Mouse (Mus musculus) thymus, adult 18-20 months (tissue): ENCODE results near the gene Smtnl1.
A peak's percentile ranks its signal among the peaks of the same experiment; 100 is the strongest.
"Not testable (repeated sequence)": the region's sequence is repeated elsewhere in the genome, so short reads cannot be mapped to it uniquely, and the experiment has no call there.

Experiments used
- DNase-seq, 2 experiments: peaks; one replicate each; pipeline ENCODE4 v3.0.0; 2022; ENCODE audit warnings: mixed read lengths in 2 of 2

Gene Smtnl1

DNA sequence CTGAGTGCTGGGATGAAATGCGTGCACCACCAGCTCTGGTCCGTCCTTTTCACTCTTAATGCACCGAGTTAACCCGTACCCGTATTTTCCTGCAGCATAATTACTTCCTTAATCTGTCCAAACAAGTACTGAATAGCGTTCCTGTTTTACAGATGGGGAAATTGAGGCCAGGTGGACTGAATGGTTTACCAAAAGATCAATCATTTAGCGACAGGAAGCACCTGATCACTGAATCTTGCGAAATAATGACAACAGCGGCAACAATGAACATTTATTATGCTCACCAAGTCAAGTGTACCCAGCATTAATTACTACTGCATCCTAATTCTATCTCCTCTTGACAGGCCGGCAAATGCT lies 16.1 kb upstream of the Smtnl1 start, which contains the start of gene Slc43a1:
TSS of gene Slc43a1 (plus strand) at position 258 of the 357 bp plus-strand sequence.
- DNase-seq = no peak

- DNase-seq = peak in 1 of 2 experiments; percentile 69
Observed at GRCm38 (mm10) chr2:84837817-84838592, 15.6 kb upstream of the Smtnl1 start.

DNA sequence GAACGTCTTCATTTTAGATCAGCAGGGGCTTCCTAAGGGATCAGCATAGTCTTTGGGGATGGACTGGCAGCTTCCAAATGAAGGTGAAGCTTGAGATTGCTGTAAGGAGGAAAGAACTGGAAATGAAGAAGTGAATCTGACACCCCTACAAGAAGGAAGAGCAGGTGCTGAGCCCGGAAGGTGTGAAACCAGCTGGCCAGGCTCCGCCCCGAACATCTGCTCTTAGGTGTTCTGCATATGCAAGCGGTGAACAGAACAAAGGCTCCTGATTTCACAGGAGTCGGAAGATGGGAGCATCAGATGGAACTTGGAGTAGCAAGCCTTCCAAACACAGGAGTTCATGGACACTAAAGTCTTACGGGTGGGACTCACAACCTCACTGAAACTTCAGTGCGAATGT lies 14.7 kb upstream of the Smtnl1 start:
- peak; percentile 68 to 76 for DNase-seq

GRCm38 (mm10) chr2:84831666-84832391 lies 9.4 kb upstream of the Smtnl1 start:
- peak; percentile 52 to 63 for DNase-seq

GRCm38 (mm10) chr2:84827283-84827920 lies 5.0 kb upstream of the Smtnl1 start:
- DNase-seq = no peak

DNA sequence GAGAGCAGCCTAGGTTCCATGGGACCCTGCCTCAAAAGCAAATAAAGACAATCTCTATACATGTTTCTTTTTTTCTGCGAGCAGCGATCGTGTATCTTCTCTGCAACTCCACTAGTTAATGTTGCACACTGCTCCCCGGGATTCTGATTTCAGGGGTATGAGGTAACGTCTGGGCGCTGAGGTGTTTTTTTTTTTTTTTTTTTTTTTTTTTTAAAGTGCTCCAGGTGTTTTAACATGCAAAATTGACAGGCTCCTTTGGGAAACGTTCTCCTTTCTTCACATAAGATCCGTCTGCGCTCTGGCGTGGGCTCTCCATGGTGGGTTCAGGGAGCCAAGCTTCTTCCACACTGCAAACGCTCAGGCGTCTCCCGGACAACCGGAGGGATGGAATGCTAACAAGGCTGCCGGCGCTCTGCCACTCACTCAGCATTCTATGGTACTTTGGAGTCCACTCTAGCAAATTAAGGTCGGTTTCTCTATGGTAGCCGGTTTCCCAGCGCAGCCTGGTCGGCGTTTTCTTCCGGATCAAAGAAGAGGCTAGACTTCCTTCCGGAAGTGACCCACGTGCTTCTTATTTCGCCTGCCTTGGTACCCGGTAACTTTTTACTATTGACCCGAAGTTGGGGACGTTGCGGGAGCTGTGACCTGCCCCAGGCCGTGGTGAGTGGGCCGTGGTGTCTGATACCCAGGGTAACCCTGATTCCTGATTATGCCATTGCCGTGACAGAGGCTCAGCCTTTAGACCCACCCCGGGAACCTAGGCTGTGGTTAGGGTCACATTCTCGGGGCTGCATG lies 4.2 kb upstream of the Smtnl1 start, which contains the start of gene Timm10:
TSS of gene Timm10 (plus strand) at position 510 of the 795 bp plus-strand sequence.
- peak; percentile 48 to 68 for DNase-seq

- DNase-seq = no peak
Observed at GRCm38 (mm10) chr2:84823237-84823636, 785 bp upstream of the Smtnl1 start.

GRCm38 (mm10) chr2:84819861-84820260 lies 2.6 kb downstream of the Smtnl1 start:
- DNase-seq = no peak

DNA sequence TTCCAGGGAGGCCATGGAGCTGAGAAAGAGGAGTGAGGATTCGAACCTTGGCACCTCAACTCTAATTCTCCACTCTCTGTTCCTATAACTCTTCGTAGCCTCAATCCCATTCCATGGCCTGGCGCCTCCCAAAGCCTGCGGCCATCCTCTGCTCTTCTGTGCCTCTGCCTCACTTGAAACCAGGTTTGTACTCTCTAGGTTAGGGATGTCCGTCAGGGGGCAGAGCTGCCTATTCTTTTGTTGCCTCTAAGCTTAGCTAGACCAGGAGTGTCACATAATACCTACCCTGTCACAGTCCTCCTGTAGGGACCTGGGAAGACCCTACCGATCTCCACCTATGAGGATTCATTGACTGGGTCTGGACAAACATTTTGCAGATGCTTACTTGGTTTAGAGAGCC lies 9.8 kb downstream of the Smtnl1 start:
- DNase-seq = no peak

DNA sequence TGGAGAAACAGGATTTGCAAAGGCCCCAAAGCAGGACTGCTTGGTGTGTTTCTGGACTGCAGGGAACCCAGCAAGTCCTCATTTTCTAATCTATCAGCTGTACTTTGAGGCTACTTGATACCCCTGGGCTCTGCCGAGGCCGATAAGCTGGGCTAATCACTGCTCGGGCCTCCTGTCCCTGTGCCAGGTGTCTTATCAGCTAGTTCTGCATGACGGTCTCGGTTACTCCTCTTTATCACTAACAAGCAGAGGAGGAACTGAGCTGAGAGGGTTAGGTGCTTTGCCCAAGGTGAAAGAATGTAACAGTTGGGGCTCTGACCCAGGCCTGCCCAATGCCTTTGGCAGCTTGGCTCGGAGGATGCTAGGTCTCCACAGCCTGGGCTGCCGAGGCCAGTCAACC lies 10.6 kb downstream of the Smtnl1 start:
- DNase-seq = no peak

DNA sequence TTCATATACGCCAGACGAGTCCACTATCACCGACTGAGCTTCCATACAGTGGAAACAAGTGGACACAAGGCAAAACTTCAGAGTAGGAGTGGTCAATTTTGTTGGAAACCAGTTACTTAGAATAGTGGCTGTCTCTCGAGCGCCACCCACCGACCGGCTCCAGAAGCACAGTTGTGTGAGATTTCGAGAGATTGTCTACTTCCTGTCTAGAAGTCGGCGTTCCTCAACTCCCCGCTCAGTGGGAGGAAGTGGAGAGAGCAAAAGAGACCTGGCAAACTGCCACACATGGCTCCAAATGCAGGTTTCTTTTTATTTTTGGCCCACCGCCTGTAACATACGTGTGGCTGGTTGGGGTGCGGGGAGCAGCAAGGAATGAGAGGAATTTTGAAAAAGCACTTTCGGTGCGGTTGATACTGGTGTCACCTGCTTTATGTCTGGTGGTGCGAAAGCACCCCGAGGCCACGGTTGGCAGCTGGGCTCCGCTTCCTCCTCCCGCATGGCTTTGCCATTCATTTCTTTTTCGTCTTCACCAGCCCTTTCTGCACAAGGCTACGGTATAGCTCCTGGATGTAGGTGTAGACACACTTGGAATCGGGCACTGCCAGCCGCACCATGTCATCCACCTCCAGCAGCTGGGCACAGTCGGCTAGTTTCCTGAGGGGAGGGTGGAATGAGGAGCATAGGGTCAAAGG lies 11.4 kb downstream of the Smtnl1 start:
- DNase-seq = peak; percentile 67 to 73

GRCm38 (mm10) chr2:84810526-84810885 lies 11.9 kb downstream of the Smtnl1 start:
- DNase-seq = no peak

DNA sequence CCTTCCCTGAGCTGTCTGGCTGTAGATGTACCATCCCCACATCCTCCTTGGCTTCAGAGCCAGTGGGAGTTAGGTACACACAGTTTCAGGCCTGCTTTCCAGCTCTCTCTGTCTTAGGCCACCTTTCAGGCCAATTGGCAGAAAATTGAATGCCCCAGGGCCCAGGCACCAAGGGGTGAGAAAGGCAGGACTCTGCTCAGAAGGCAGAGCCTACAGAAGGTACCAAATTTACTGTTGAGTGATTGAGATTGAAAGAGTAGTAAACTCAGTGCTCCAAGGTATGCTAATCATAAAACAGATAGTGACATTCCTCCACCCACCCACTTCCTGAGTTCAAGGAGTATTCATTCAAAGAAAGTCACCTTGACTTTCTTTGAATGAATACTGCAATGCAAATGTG lies 13.1 kb downstream of the Smtnl1 start:
- DNase-seq = no peak

GRCm38 (mm10) chr2:84806546-84806945 lies 15.9 kb downstream of the Smtnl1 start:
- no peak for DNase-seq

DNA sequence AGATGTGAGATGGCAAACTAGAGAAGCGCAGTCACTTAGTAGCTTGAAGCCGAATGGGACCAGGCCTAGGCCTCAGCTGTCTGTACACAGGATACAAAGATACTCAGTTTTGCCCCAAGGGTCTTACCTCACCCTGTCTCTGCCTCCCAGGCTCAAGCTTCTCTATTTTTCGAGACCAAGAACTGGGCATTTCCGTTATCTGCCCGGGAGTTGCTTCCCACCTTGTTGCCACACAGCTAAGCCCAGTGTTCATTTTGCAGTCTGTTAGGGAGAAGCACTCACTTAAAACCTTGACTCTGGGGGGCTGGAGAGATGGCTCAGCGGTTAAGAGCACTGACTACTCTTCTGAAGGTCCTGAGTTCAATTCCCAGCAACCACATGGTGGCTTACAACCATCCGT lies 18.5 kb downstream of the Smtnl1 start:
- DNase-seq = no peak

DNA sequence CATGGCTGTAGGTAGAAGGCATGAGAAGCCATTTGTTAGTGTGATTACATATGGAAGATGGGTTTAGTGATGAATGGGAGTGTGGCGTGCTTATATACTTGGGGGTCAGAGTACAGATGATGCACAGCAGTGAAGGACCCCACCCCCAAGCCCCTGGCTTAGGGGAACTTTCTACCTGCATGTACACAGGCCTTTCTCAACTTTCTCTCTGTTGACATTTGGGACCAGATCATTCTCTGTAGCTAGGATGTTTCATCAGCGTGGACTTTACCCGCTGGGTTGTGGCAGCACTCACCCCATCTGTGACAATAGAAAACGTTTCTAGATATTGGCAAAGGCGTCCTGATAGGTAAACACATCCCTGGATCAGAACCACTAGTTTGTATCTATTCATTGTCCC lies 21.2 kb downstream of the Smtnl1 start:
- not testable (repeated sequence) for DNase-seq

DNA sequence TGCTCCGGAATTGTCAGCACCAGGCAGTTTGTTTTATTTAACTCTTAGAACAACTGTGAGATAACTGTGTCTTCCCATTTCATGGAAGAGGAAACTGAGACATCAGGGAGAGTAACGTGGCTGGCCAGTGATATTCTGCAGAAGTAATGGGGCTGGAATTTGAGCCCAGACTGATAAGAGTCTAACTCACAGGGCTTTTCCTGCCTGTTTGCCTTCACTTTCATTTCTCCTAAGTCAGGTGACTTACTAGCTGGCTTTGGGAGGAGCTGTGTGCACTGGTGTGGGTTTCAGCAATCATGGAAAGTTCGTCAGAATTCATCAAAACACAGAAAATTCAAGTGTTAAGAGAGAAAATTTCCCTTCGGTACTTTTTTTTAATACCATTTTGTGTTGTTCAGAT lies 22.1 kb downstream of the Smtnl1 start:
- DNase-seq = no peak

GRCm38 (mm10) chr2:84799041-84799561 lies 23.4 kb downstream of the Smtnl1 start:
- no peak for DNase-seq

DNA sequence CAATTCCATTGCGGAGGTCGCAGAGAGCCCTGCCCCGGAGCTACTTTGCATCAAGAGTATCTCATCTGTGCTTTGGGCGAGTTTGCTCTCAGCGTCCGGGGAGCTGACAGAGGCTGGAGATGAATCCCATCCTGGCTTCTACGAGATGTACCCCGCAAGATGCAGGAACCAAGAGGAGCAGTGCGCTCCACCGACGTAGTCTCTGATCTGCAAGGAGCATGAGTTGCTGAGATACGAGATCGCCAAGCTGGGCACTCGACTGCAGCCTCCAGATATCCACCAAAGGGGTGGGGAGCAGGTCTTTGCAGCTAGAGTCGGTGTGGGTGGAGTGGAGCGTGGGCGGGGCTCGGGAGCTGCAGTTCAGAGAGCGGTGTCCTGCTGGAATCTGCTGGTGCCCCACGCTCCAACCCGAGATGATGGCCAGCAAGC lies 23.9 kb downstream of the Smtnl1 start, which contains the start of gene Ube2l6:
TSS of gene Ube2l6 (plus strand) at position 336 of the 429 bp plus-strand sequence.
- DNase-seq = peak; percentile 20 to 26

DNA sequence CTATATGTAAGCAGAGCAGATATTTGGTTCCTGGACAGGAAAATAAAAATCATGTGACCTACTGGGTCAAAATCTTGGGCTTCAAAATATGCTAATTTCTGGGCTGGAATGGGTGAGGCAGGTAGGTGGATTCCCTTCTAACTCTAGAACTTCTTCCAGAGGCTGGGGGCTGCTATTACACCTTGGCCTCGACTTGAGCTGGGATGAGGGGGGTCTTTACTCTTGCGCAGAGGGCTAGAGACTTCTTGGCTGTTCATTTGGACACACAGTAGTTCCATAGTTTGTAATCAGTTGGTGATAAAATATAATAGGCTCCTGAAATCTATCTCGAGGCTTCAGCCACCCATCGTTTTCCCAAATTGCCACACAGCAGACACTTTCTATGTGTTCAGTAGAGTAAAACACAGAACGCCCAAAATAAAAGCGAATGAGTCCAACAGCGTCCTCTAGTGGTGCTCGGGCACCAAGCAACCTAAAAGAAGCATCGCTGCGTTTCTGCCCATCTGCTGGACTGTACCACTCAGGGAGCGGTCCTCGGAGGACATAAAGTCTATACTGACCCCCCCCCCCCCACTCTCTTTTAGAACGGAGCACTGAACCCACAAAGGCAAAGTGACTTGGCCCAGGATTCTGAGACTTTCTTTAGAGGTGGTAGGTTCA lies 24.5 kb downstream of the Smtnl1 start:
- DNase-seq = peak in 1 of 2 experiments; percentile 26

DNA sequence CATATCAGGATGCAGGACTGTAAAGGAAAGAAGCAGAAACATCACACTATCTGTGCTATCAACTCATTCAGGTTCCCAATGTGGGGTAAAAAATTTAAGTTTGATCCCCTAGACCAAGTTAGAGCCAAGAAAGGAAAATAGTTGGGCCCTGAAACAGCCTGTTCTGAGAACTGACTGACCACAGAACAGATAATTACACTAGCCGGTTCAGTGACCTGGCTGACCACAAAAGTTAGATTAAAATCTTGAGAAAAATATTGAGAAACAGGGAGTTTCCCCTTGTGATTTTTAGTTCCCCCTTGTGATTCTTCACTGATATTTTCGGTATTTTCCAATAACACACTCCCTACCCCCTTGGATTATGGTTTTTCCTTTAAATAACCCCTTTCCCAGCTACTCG lies 28.6 kb downstream of the Smtnl1 start:
- DNase-seq = no peak
